22 mouse cellular contexts compared by ENCODE assay signal in genomic region chr6:22147236-22147635, GRCm38 (mm10).
DNase-seq lines count a peak whose midpoint lies in the region; ATAC-seq and TF ChIP-seq lines count a peak whose summit lies in the region.
"Had no signal": no experiment of that assay in that cellular context is flagged by ENCODE, and none has a peak within 500 bp of the region (broad histone marks: within the 10 kb centered on the region; RNA-seq: fewer than 3 reads in every experiment).

No protein-coding gene starts in this region.

- H3K4me2 ChIP-seq in midbrain, embryonic 11.5 days, result no peak overlapping the region
- no peak overlapping the region for H3K4me2 ChIP-seq in midbrain, embryonic 14.5 days (ENCODE audit: low read length)

- 90% methylated on average over 4 of the region's 4 CpGs for WGBS in midbrain, embryonic 11.5 days
- WGBS in midbrain, embryonic 14.5 days, result 92% methylated on average over 4 of the region's 4 CpGs

- H3K27ac ChIP-seq in midbrain, embryonic 11.5 days (ENCODE audit: low read depth, low read length), result no peak overlapping the region
- H3K27ac ChIP-seq in midbrain, embryonic 14.5 days (replicated peaks; ENCODE audit: low read depth, low read length), result no peak overlapping the region
- peak overlapping the region; percentile 49 for H3K27ac ChIP-seq in embryonic fibroblast, embryonic 13.5 days (ENCODE audit: insufficient read depth, low read length)
- no peak overlapping the region for H3K27ac ChIP-seq in left cerebral cortex, adult 2 months

- intact Hi-C loops in left cerebral cortex, adult 2 months (cut with DNase I), result no loop called here

- H3K9ac ChIP-seq in midbrain, embryonic 11.5 days (ENCODE audit: low read length), result no peak overlapping the region
- no peak overlapping the region for H3K9ac ChIP-seq in midbrain, embryonic 14.5 days (replicated peaks; ENCODE audit: low read length)

- H3K4me3 ChIP-seq in midbrain, embryonic 11.5 days (ENCODE audit: low read depth, low read length), result no peak overlapping the region
- no peak overlapping the region for H3K4me3 ChIP-seq in midbrain, embryonic 14.5 days (replicated peaks; ENCODE audit: low read depth, low read length)
- no peak overlapping the region for H3K4me3 ChIP-seq in embryonic fibroblast, embryonic 13.5 days (ENCODE audit: insufficient read depth, low read length)
- H3K4me3 ChIP-seq in left cerebral cortex, adult 2 months, result no peak overlapping the region

- no peak for TF ChIP-seq POLR2A in embryonic fibroblast, embryonic 13.5 days (IDR thresholded peaks at IDR 0.05; ENCODE audit: low read depth, low read length)

- peak; percentile 57 for DNase-seq in midbrain, embryonic 11.5 days (ENCODE audit: low spot score, missing footprints)
- DNase-seq in midbrain, embryonic 14.5 days, result no peak
- DNase-seq in Muller cell, postnatal 12 days (ENCODE audit: inconsistent ontology term), result peak; percentile 61
- DNase-seq in left cerebral cortex, adult 2 months (ENCODE audit: extremely low spot score in 1 of 2, low spot score in 2 of 2), result no peak
- DNase-seq: adrenal gland, adult 2 months; adrenal gland, adult 8-10 months; adrenal gland, postnatal 10 days; adrenal gland, postnatal 14 days; adrenal gland, postnatal 25 days; adrenal gland, postnatal 36 days; B cell, adult 2 months; cerebellum, adult 11 months; cerebellum, adult 11-12 months; cerebellum, adult 18-20 months; cerebellum, adult 2 months had no signal

- no peaks in the 10 kb centered on the region for H3K36me3 ChIP-seq in midbrain, embryonic 11.5 days (ENCODE audit: control insufficient read depth, insufficient read depth, low read length)
- no peaks in the 10 kb centered on the region for H3K36me3 ChIP-seq in midbrain, embryonic 14.5 days (ENCODE audit: control insufficient read depth, insufficient read depth, low read length)
- H3K36me3 ChIP-seq: G1E had no signal

- no peaks in the 10 kb centered on the region for H3K27me3 ChIP-seq in midbrain, embryonic 11.5 days (ENCODE audit: control insufficient read depth, insufficient read depth, low read length)
- no peaks in the 10 kb centered on the region for H3K27me3 ChIP-seq in midbrain, embryonic 14.5 days (ENCODE audit: control insufficient read depth, insufficient read depth, low read length)
- H3K27me3 ChIP-seq: CH12.LX, Patski had no signal

- TF ChIP-seq CTCF in embryonic fibroblast, embryonic 13.5 days (IDR thresholded peaks at IDR 0.05; ENCODE audit: borderline replicate concordance, insufficient read depth, low read length), result no peak
- no peak for TF ChIP-seq CTCF in left cerebral cortex, adult 2 months (IDR thresholded peaks at IDR 0.05)

- H3K9me3 ChIP-seq in midbrain, embryonic 11.5 days (ENCODE audit: control insufficient read depth, low read length), result no peaks in the 10 kb centered on the region
- H3K9me3 ChIP-seq in midbrain, embryonic 14.5 days (ENCODE audit: control insufficient read depth, low read length), result no peaks in the 10 kb centered on the region
- H3K9me3 ChIP-seq: G1E had no signal

- H3K4me1 ChIP-seq in midbrain, embryonic 11.5 days (ENCODE audit: control insufficient read depth, insufficient read depth, low read length), result no peaks in the 10 kb centered on the region
- no peaks in the 10 kb centered on the region for H3K4me1 ChIP-seq in midbrain, embryonic 14.5 days (ENCODE audit: control insufficient read depth, insufficient read depth, low read length)
- 0 out of 2 replicates have a peak, but pooled peaks cover 4% of the 10 kb centered on the region for H3K4me1 ChIP-seq in embryonic fibroblast, embryonic 13.5 days (ENCODE audit: control insufficient read depth, insufficient read depth, low read length)

- ATAC-seq in midbrain, embryonic 11.5 days (ENCODE audit: low FRiP score), result no peak
- ATAC-seq in midbrain, embryonic 14.5 days (ENCODE audit: low FRiP score, low TSS enrichment), result no peak
- no peak for ATAC-seq in megakaryocyte-erythroid progenitor cell, adult 5-6 weeks (replicated peaks; ENCODE audit: low FRiP score, low TSS enrichment, poor library complexity, severe bottlenecking)
- ATAC-seq: activated CD4-positive, CD25-positive, alpha-beta regulatory T cell, adult 4 months; CD4-positive, CD25-positive, alpha-beta regulatory T cell, adult 4 months; Patski had no signal

Comparison
In these comparisons a context has a peak if more than half of its experiments do, and no peak if none do; other contexts are left out.
1. DNase-seq: peak in midbrain, embryonic 11.5 days (single experiment) and Muller cell, postnatal 12 days (single experiment); none in midbrain, embryonic 14.5 days (single experiment) and left cerebral cortex, adult 2 months (0 of 2).